Mouse (Mus musculus) G1E (cell line): ENCODE measurements around the gene Tnp2.

Experiments
- CTCF ChIP-seq: IDR thresholded peaks from 2 replicates; pipeline ENCODE4 v1.5.1; 2012; ENCODE audit warnings: low read depth, low read length, inconsistent platforms, mixed read lengths
- POLR2AphosphoS5 ChIP-seq: IDR thresholded peaks from 2 replicates; pipeline ENCODE4 v1.6.1; 2012; ENCODE audit warnings: low read depth, low read length, inconsistent platforms; ENCODE audit not compliant: insufficient replicate concordance

DNA sequence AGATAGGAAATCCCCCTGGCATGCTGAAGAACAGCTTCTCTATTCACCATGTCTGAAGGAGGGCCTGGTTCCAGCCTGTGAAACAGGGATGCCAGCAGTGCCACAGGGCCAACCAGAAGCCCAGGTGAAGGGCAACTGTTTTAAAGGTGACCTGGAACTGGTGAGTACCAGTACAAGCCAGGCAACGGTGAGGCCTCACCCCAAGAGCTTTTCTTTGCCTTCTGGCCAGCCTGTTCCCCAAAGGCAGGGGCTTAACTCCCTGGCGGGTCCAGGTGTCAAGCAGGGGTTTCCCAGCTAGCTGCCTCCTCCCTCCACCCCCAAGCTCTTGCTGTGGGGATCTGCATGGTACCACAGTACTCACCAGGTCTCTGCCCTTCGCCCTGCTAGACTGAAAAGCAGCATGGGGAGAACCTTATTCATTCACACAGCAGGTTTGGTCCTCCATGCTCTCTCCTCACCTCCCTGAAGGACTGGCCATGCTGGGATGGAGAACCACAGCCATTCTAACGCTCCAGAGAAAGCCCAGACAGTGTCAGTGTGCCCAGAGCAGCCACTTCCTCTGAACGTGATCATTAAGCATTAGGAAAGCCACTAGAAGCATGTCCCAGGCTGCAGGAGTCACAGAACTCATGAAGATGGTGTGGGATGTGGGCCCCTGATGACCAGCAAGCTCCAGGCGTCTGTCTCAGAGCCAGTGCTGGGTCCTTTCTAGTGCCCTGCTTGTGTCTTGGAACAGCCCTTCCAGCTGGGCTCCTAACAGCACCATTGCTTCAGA lies 5.9 kb downstream of the Tnp2 start:
- TF ChIP-seq POLR2AphosphoS5 (no peak), CTCF (no peak)
